ENCODE assay signal across 27 mouse cellular contexts in the genomic region with DNA sequence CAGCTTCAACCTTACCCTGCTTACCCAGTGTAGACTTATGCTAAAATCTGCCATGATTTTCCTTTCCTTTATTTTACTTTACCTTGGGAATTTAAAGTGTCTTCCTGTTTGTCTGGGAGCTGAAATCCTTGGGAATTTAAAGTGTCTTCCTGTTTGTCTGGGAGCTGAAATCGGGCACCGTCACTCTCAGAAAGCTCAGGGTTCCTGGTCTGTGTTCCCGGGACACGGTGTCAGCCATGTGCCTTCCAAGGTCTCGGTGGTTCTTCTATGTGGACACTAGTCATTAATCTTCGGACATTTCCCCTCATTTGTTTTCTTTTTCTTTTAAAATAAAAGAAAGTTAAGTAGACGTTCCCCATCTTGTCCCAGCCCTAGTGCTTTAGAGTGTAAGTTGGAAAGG.
"Had no signal": no experiment of that assay in that cellular context is flagged by ENCODE, and none has a peak within 500 bp of the region (broad histone marks: within the 10 kb centered on the region; RNA-seq: fewer than 3 reads in every experiment).

No protein-coding gene starts in this region.

- H3K4me3 ChIP-seq: heart, adult 2 months; heart, embryonic 13.5 days; heart, embryonic 15.5 days; hindbrain, embryonic 13.5 days; hindbrain, embryonic 15.5 days; kidney, embryonic 15.5 days; limb, embryonic 13.5 days; limb, embryonic 15.5 days; liver, embryonic 12.5 days had no signal

- H3K27me3 ChIP-seq: heart, embryonic 13.5 days; heart, embryonic 15.5 days; hindbrain, embryonic 13.5 days; hindbrain, embryonic 15.5 days; kidney, embryonic 15.5 days; limb, embryonic 13.5 days; limb, embryonic 15.5 days; liver, embryonic 12.5 days had no signal

- H3K9me3 ChIP-seq: heart, embryonic 15.5 days; hindbrain, embryonic 13.5 days; hindbrain, embryonic 15.5 days; kidney, embryonic 15.5 days; limb, embryonic 13.5 days; limb, embryonic 15.5 days; liver, embryonic 12.5 days had no signal

- H3K9ac ChIP-seq: heart, embryonic 13.5 days; heart, embryonic 15.5 days; hindbrain, embryonic 13.5 days; hindbrain, embryonic 15.5 days; kidney, embryonic 15.5 days; limb, embryonic 13.5 days; limb, embryonic 15.5 days; liver, embryonic 12.5 days; liver, embryonic 14.5 days had no signal

- DNase-seq: gastrocnemius, postnatal 14 days; gastrocnemius, postnatal 36 days; heart, adult 11 months; heart, adult 2 months; heart, postnatal 14 days; heart, postnatal 36 days; kidney, adult 11 months; kidney, adult 2 months; kidney, adult 9 months; kidney, postnatal 14 days; kidney, postnatal 36 days; layer of hippocampus, adult 9-11 months; layer of hippocampus, postnatal 36 days; left cerebral cortex, postnatal 4 days had no signal

- H3K4me1 ChIP-seq: hindbrain, embryonic 13.5 days; hindbrain, embryonic 15.5 days; limb, embryonic 13.5 days; limb, embryonic 15.5 days; liver, embryonic 12.5 days had no signal

- ATAC-seq: hindbrain, postnatal 0 days; intestine, embryonic 16.5 days; liver, embryonic 12.5 days had no signal

- H3K4me2 ChIP-seq: heart, embryonic 11.5 days; heart, embryonic 13.5 days; heart, embryonic 15.5 days; hindbrain, embryonic 13.5 days; hindbrain, embryonic 15.5 days; kidney, embryonic 15.5 days; limb, embryonic 13.5 days; limb, embryonic 15.5 days; liver, embryonic 12.5 days had no signal

- H3K36me3 ChIP-seq: heart, embryonic 13.5 days; heart, embryonic 15.5 days; hindbrain, embryonic 13.5 days; hindbrain, embryonic 15.5 days; kidney, embryonic 15.5 days; limb, embryonic 13.5 days; limb, embryonic 15.5 days; liver, embryonic 12.5 days had no signal

- H3K27ac ChIP-seq: heart, adult 2 months; heart, embryonic 13.5 days; heart, embryonic 15.5 days; hindbrain, embryonic 13.5 days; hindbrain, embryonic 15.5 days; hindbrain, postnatal 0 days; kidney, embryonic 15.5 days; kidney, postnatal 0 days; limb, embryonic 13.5 days; limb, embryonic 15.5 days; liver, embryonic 12.5 days; liver, embryonic 14.5 days had no signal
